Mouse (Mus musculus) MEL (cell line): ENCODE results near the gene Csnk2b. TPM values are rescaled to one million over a fixed set of nuclear protein-coding genes. Genes with fewer than 3 reads are reported as not detected.

ENCODE experiments used
- DNase-seq: peaks from one replicate; pipeline ENCODE4 v3.0.0; 2011; ENCODE audit warnings: low read depth, low spot score
- H3K27ac ChIP-seq: 2 replicates; pipeline ENCODE4 v1.5.1; 2012; ENCODE audit warnings: low read depth, mild to moderate bottlenecking, control low read depth, low read length, moderate library complexity; ENCODE audit not compliant: control insufficient read depth
- H3K27me3 ChIP-seq, 2 experiments: fragments of 150-350 bp in 1 of 2; sonication (generic) in 1 of 2; 2 replicates each; pipeline ENCODE4 v1.6.1; 2012; ENCODE audit warnings: low read length in 2 of 2, mild to moderate bottlenecking in 2 of 2, improper control_type of control experiment in 1 of 2, moderate library complexity in 1 of 2; ENCODE audit not compliant: insufficient read depth in 2 of 2, control insufficient read depth in 1 of 2
- H3K36me3 ChIP-seq, 2 experiments: 2 replicates each; pipeline ENCODE4 v1.6.1; 2012 to 2014; ENCODE audit warnings: low read length in 2 of 2, improper control_type of control experiment in 1 of 2, inconsistent platforms in 1 of 2, mild to moderate bottlenecking in 1 of 2; ENCODE audit not compliant: insufficient read depth in 2 of 2, control insufficient read depth in 1 of 2
- H3K4me1 ChIP-seq, 2 experiments: fragments of 150-350 bp in 1 of 2; sonication (generic) in 1 of 2; 2 replicates each; pipeline ENCODE4 v1.6.1; 2012; ENCODE audit warnings: low read length in 2 of 2, improper control_type of control experiment in 1 of 2, mild to moderate bottlenecking in 1 of 2; ENCODE audit not compliant: insufficient read depth in 2 of 2, control insufficient read depth in 1 of 2
- H3K4me3 ChIP-seq, 2 experiments: fragments of 150-350 bp in 1 of 2; sonication (generic) in 1 of 2; 2 replicates each; pipeline ENCODE4 v1.5.1; 2012; ENCODE audit warnings: low read depth in 2 of 2, low read length in 2 of 2, mild to moderate bottlenecking in 2 of 2, moderate library complexity in 2 of 2, control low read depth in 1 of 2, improper control_type of control experiment in 1 of 2; ENCODE audit not compliant: control insufficient read depth in 1 of 2, insufficient read depth in 1 of 2
- H3K79me2 ChIP-seq: 2 replicates; pipeline ENCODE4 v1.6.1; 2012; ENCODE audit warnings: mild to moderate bottlenecking, low read length, moderate library complexity; ENCODE audit not compliant: control insufficient read depth, poor library complexity, insufficient read depth
- H3K9ac ChIP-seq: 2 replicates; pipeline ENCODE4 v1.6.1; 2012; ENCODE audit warnings: low read depth, mild to moderate bottlenecking, control low read depth, low read length, moderate library complexity; ENCODE audit not compliant: control insufficient read depth, poor library complexity, severe bottlenecking
- H3K9me3 ChIP-seq: fragments of 150-350 bp; sonication (generic); replicated peaks from 2 replicates; pipeline ENCODE4 v1.6.1; 2012; ENCODE audit warnings: mild to moderate bottlenecking, low read length, improper control_type of control experiment, moderate library complexity; ENCODE audit not compliant: insufficient read depth
- CHD2 ChIP-seq: IDR thresholded peaks from 2 replicates; pipeline ENCODE4 v1.6.1; 2011; ENCODE audit warnings: low read length, improper control_type of control experiment
- CTCF ChIP-seq, 3 experiments: IDR thresholded peaks in 2 of 3; conservative IDR thresholded peaks in 1 of 3; 2 replicates each; pipeline ENCODE4 v1.5.1; 2011 to 2012; ENCODE audit warnings: low read length in 3 of 3, low read depth in 2 of 3, mild to moderate bottlenecking in 2 of 3, improper control_type of control experiment in 1 of 3, inconsistent platforms in 1 of 3, mixed read lengths in 1 of 3, moderate library complexity in 1 of 3; ENCODE audit not compliant: control insufficient read depth in 1 of 3, insufficient read depth in 1 of 3, poor library complexity in 1 of 3, severe bottlenecking in 1 of 3
- EP300 ChIP-seq, 2 experiments: IDR thresholded peaks; 2 replicates each; pipeline ENCODE4 v1.6.1; 2011; ENCODE audit warnings: improper control_type of control experiment in 2 of 2, low read length in 2 of 2, low read depth in 1 of 2, mild to moderate bottlenecking in 1 of 2
- GABPA ChIP-seq: IDR thresholded peaks from 2 replicates; pipeline ENCODE4 v1.6.1; 2012; ENCODE audit warnings: low read depth, mild to moderate bottlenecking, inconsistent platforms, low read length, improper control_type of control experiment, moderate library complexity
- HCFC1 ChIP-seq: IDR thresholded peaks from 2 replicates; pipeline ENCODE4 v1.6.1; 2012; ENCODE audit warnings: low read depth, mild to moderate bottlenecking, inconsistent platforms, low read length, improper control_type of control experiment, moderate library complexity
- KAT2A ChIP-seq: conservative IDR thresholded peaks from 2 replicates; pipeline ENCODE4 v1.6.1; 2012; ENCODE audit warnings: low read depth, low read length, improper control_type of control experiment, inconsistent platforms
- MAX ChIP-seq: IDR thresholded peaks from 2 replicates; pipeline ENCODE4 v1.6.1; 2011; ENCODE audit warnings: low read length, improper control_type of control experiment
- MAZ ChIP-seq: IDR thresholded peaks from 2 replicates; pipeline ENCODE4 v1.6.1; 2012; ENCODE audit warnings: low read depth, mild to moderate bottlenecking, inconsistent platforms, low read length, improper control_type of control experiment
- MEF2A ChIP-seq: IDR thresholded peaks from 2 replicates; pipeline ENCODE4 v1.6.1; 2014; ENCODE audit warnings: low read depth, mild to moderate bottlenecking, inconsistent platforms, low read length, improper control_type of control experiment; ENCODE audit not compliant: poor library complexity, insufficient replicate concordance, severe bottlenecking; ENCODE audit errors: extremely low read depth
- MXI1 ChIP-seq: IDR thresholded peaks from 2 replicates; pipeline ENCODE4 v1.6.1; 2011; ENCODE audit warnings: mild to moderate bottlenecking, low read depth, low read length, improper control_type of control experiment
- MYB ChIP-seq: IDR thresholded peaks from 2 replicates; pipeline ENCODE4 v1.6.1; 2011; ENCODE audit warnings: mild to moderate bottlenecking, low read depth, low read length, improper control_type of control experiment
- NELFE ChIP-seq: IDR thresholded peaks from 2 replicates; pipeline ENCODE4 v1.6.1; 2011; ENCODE audit warnings: low read depth, low read length, improper control_type of control experiment
- RCOR1 ChIP-seq: IDR thresholded peaks from 2 replicates; pipeline ENCODE4 v1.6.1; 2012; ENCODE audit warnings: low read depth, mild to moderate bottlenecking, inconsistent platforms, low read length, improper control_type of control experiment
- SMC3 ChIP-seq: IDR thresholded peaks from 2 replicates; pipeline ENCODE4 v1.6.1; 2011; ENCODE audit warnings: low read depth, low read length, improper control_type of control experiment
- TCF12 ChIP-seq: IDR thresholded peaks from 2 replicates; pipeline ENCODE4 v1.6.1; 2014; ENCODE audit warnings: low read depth, mild to moderate bottlenecking, inconsistent platforms, low read length, improper control_type of control experiment, moderate library complexity
- ZKSCAN1 ChIP-seq: IDR thresholded peaks from 2 replicates; pipeline ENCODE4 v1.6.1; 2012; ENCODE audit warnings: low read depth, mild to moderate bottlenecking, inconsistent platforms, low read length, improper control_type of control experiment, moderate library complexity
- polyA plus RNA-seq, 2 experiments: library from polyadenylated mRNA; stranded (reverse) in 1 of 2; unstranded in 1 of 2; fragments of >175 nt in 1 of 2; fragments of >200 nt in 1 of 2; gene quantifications; 2 replicates each; pipeline versions ENCODE4 v1.2.1 to v1.2.4; 2012; ENCODE audit warnings: low replicate concordance in 2 of 2, low read depth in 1 of 2; ENCODE audit not compliant: insufficient read length in 2 of 2, insufficient read depth in 1 of 2, missing spikeins in 1 of 2
- total RNA-seq: library from RNA; depleted of rRNA; stranded (reverse); fragments of 300-350 nt; gene quantifications from 2 replicates; pipeline ENCODE4 v1.2.3, GENCODE M21; 2012

The Csnk2b gene
- total and polyA plus RNA-seq, 3 experiments: 222 to 607 TPM; not detected in 1

- TF ChIP-seq MAX (no peak), ZKSCAN1 (no peak), GABPA (no peak), NELFE (no peak), HCFC1 (no peak), CHD2 (no peak), RCOR1 (no peak), MXI1 (no peak)
- H3K9ac ChIP-seq: no peak overlapping the region
- no peaks in the 10 kb centered on the region for H3K27me3 ChIP-seq
- peaks cover 0 to 9% of the 10 kb centered on the region in 2 experiments; a peak in 2 of 4 replicates for H3K4me1 ChIP-seq
- no peaks in the 10 kb centered on the region for H3K79me2 ChIP-seq
- no peak for DNase-seq
- no peak overlapping the region for H3K4me3 ChIP-seq
- peaks cover 0 to 6% of the 10 kb centered on the region in 2 experiments; a peak in 2 of 4 replicates for H3K36me3 ChIP-seq
- no peak overlapping the region for H3K27ac ChIP-seq
- H3K9me3 ChIP-seq: no peaks in the 10 kb centered on the region
These were observed 10.1 kb downstream of the Csnk2b start for GRCm38 (mm10) chr17:35111774-35112173.

DNA sequence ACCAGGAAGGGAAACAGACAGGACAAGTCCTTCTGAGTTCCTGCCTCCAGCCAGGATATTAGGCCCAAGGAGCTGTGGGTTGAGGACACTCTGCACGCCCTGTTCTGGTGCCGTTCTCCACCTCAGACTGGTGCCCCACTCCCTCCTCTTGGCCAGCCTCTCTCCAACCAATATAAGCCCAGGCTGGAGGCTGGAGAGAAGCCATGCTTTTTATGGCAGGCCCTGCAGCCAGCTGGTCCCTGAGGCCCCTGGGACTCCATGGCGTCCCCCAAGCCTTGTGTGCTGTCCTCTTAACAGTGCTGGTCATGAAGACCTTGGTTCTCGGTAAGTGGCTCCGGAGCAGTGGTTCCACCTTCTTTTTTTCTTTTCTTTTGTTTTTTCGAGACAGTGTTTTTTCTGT, 13.8 kb downstream of the Csnk2b start, which contains the start of gene Ly6g5c:
Gene Ly6g5c, plus strand, starts transcription at position 183 of the 400 bp plus-strand sequence.
- H3K4me1 ChIP-seq: peaks cover 18 to 24% of the 10 kb centered on the region in 2 experiments; a peak in 3 of 4 replicates
- no peak within 1 kb of the TSS for H3K9ac ChIP-seq
- H3K36me3 ChIP-seq: peaks cover 0 to 26% of the 10 kb centered on the region in 2 experiments; a peak in 2 of 4 replicates
- H3K4me3 ChIP-seq: no peak within 1 kb of the TSS
- no peaks in the 10 kb centered on the region for H3K9me3 ChIP-seq
- no peak within 1 kb of the TSS for H3K27ac ChIP-seq
- H3K79me2 ChIP-seq: no peaks in the 10 kb centered on the region
- TF ChIP-seq GABPA (no peak), CTCF (IDR thresholded peaks at IDR 0.05 in 2 of 3, conservative IDR thresholded peaks at IDR 0.05 in 1 of 3; ENCODE audit: control insufficient read depth in 1 of 3, insufficient read depth in 1 of 3, low read depth in 2 of 3, low read length in 3 of 3, poor library complexity in 1 of 3, severe bottlenecking in 1 of 3) (no peak), MEF2A (no peak), MAZ (no peak), TCF12 (no peak), SMC3 (no peak), NELFE (no peak), KAT2A (no peak), EP300 (IDR thresholded peaks at IDR 0.05; ENCODE audit: low read depth in 1 of 2, low read length in 2 of 2) (no peak), MYB (no peak)
- DNase-seq: no peak
- H3K27me3 ChIP-seq: no peaks in the 10 kb centered on the region
